Mouse (Mus musculus) erythroblast, adult 5-6 weeks (primary cell): ENCODE results near the gene A2ml1. TPM values are rescaled to one million over a fixed set of nuclear protein-coding genes. Genes with fewer than 3 reads are reported as not detected.

Experiments
- ATAC-seq: replicated peaks from 2 replicates; pipeline ENCODE4 v1.8.0; 2016; ENCODE audit warnings: moderate number of reproducible peaks, mild to moderate bottlenecking, moderate TSS enrichment, inconsistent platforms; ENCODE audit not compliant: poor library complexity, low FRiP score, severe bottlenecking
- total RNA-seq, 2 experiments: library from RNA; stranded (forward) in 1 of 2; stranded (reverse) in 1 of 2; fragments of 150-400 nt in 1 of 2; fragments of 200-764, 138-1000 nt in 1 of 2; gene quantifications; 2 replicates each; pipeline versions ENCODE4 v1.2.3 to v1.2.4; 2015 to 2017; ENCODE audit warnings: low replicate concordance in 2 of 2

The A2ml1 gene
- total RNA-seq, 2 experiments from 2014 or later, result not detected

DNA sequence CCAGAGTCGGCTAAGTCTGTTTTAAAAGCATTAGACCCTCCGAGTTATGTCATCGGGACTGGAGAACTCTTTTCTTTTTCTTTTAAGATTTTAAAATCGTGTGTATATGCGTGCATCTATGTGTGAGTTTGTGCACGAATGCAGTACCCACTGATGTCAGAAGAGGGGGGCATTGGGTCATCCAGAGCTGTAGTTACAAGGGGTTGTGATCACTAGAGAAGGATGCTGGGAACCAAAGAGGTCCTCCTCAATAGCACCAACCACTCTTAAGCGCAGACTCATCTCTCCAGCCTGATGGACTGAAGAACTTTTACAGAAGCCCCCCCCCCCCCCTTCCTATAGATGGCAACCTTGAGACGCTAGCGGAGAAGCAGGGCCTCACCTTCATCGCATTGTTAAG lies 91.3 kb downstream of the A2ml1 start:
- ATAC-seq, result no peak

Other genes with a start within 250 kb of the A2ml1 start
- 0.38 and 0.42 TPM in 2 replicates for gene Tulp3, start 225.8 kb downstream of the A2ml1 start, total RNA-seq (2015; ENCODE audit: low replicate concordance)
- gene Tulp3, start 225.8 kb downstream of the A2ml1 start, total RNA-seq (2017; ENCODE audit: low replicate concordance), result not detected in 2 replicates
- gene Rhno1, start 218.7 kb downstream of the A2ml1 start, total RNA-seq (2015; ENCODE audit: low replicate concordance), result 37.4 and 39.6 TPM in 2 replicates
- 19.5 and 38.2 TPM in 2 replicates for gene Rhno1, start 218.7 kb downstream of the A2ml1 start, total RNA-seq (2017; ENCODE audit: low replicate concordance)
- gene Foxm1, start 218.6 kb downstream of the A2ml1 start, total RNA-seq (2015; ENCODE audit: low replicate concordance), result 17.7 and 25.9 TPM in 2 replicates
- 14.1 and 29.7 TPM in 2 replicates for gene Foxm1, start 218.6 kb downstream of the A2ml1 start, total RNA-seq (2017; ENCODE audit: low replicate concordance)
- not detected in 2 replicates for gene Tex52, start 206.2 kb downstream of the A2ml1 start, total RNA-seq (2015; ENCODE audit: low replicate concordance)
- gene Tex52, start 206.2 kb downstream of the A2ml1 start, total RNA-seq (2017; ENCODE audit: low replicate concordance), result not detected in 2 replicates
- gene Gm44596, start 206.1 kb downstream of the A2ml1 start, total RNA-seq (2015; ENCODE audit: low replicate concordance), result not detected in 2 replicates
- not detected in 2 replicates for gene Gm44596, start 206.1 kb downstream of the A2ml1 start, total RNA-seq (2017; ENCODE audit: low replicate concordance)
- gene Nrip2, start 182.3 kb downstream of the A2ml1 start, total RNA-seq (2015; ENCODE audit: low replicate concordance), result not detected in 2 replicates
- gene Nrip2, start 182.3 kb downstream of the A2ml1 start, total RNA-seq (2017; ENCODE audit: low replicate concordance), result not detected in 2 replicates
- gene Itfg2, start 156.7 kb downstream of the A2ml1 start, total RNA-seq (2015; ENCODE audit: low replicate concordance), result 12.7 and 53.8 TPM in 2 replicates
- 5.3 and 13.7 TPM in 2 replicates for gene Itfg2, start 156.7 kb downstream of the A2ml1 start, total RNA-seq (2017; ENCODE audit: low replicate concordance)
- 16.1 and 19.2 TPM in 2 replicates for gene Fkbp4, start 142.9 kb downstream of the A2ml1 start, total RNA-seq (2015; ENCODE audit: low replicate concordance)
- gene Fkbp4, start 142.9 kb downstream of the A2ml1 start, total RNA-seq (2017; ENCODE audit: low replicate concordance), result 34.8 and 68.4 TPM in 2 replicates
- gene Pzp, start 54.9 kb downstream of the A2ml1 start, total RNA-seq (2015; ENCODE audit: low replicate concordance), result not detected in 2 replicates
- not detected in 2 replicates for gene Pzp, start 54.9 kb downstream of the A2ml1 start, total RNA-seq (2017; ENCODE audit: low replicate concordance)
- gene Klrb1a, start 41.9 kb upstream of the A2ml1 start, total RNA-seq (2015; ENCODE audit: low replicate concordance), result not detected in 2 replicates
- 2.0 TPM in 1 of 2 replicates, not detected in the other for gene Klrb1a, start 41.9 kb upstream of the A2ml1 start, total RNA-seq (2017; ENCODE audit: low replicate concordance)
- not detected in 2 replicates for gene Clec2h, start 80.8 kb upstream of the A2ml1 start, total RNA-seq (2015; ENCODE audit: low replicate concordance)
- gene Clec2h, start 80.8 kb upstream of the A2ml1 start, total RNA-seq (2017; ENCODE audit: low replicate concordance), result 0.42 TPM in 1 of 2 replicates, not detected in the other
- not detected in 2 replicates for gene Klrb1, start 141.5 kb upstream of the A2ml1 start, total RNA-seq (2015; ENCODE audit: low replicate concordance)
- not detected in 2 replicates for gene Klrb1, start 141.5 kb upstream of the A2ml1 start, total RNA-seq (2017; ENCODE audit: low replicate concordance)
- not detected in 2 replicates for gene Klrb1c, start 207.6 kb upstream of the A2ml1 start, total RNA-seq (2015; ENCODE audit: low replicate concordance)
- 0.68 and 1.8 TPM in 2 replicates for gene Klrb1c, start 207.6 kb upstream of the A2ml1 start, total RNA-seq (2017; ENCODE audit: low replicate concordance)
- 1.7 and 3.8 TPM in 2 replicates for gene Gm44511, start 244.7 kb upstream of the A2ml1 start, total RNA-seq (2015; ENCODE audit: low replicate concordance)
- gene Gm44511, start 244.7 kb upstream of the A2ml1 start, total RNA-seq (2017; ENCODE audit: low replicate concordance), result not detected in 2 replicates
- 2.1 TPM in 1 of 2 replicates, not detected in the other for gene Klrb1b, start 244.7 kb upstream of the A2ml1 start, total RNA-seq (2015; ENCODE audit: low replicate concordance)
- gene Klrb1b, start 244.7 kb upstream of the A2ml1 start, total RNA-seq (2017; ENCODE audit: low replicate concordance), result 0.94 TPM in 1 of 2 replicates, not detected in the other